Mouse (Mus musculus): ENCODE measurements around the gene Adat1. TPM values are rescaled to one million over a fixed set of nuclear protein-coding genes. Genes with fewer than 3 reads are reported as not detected.

Adat1 gene
- total and polyA plus RNA-seq, 2 experiments from 2014 or later = 3.8 to 4.7 TPM

DNA sequence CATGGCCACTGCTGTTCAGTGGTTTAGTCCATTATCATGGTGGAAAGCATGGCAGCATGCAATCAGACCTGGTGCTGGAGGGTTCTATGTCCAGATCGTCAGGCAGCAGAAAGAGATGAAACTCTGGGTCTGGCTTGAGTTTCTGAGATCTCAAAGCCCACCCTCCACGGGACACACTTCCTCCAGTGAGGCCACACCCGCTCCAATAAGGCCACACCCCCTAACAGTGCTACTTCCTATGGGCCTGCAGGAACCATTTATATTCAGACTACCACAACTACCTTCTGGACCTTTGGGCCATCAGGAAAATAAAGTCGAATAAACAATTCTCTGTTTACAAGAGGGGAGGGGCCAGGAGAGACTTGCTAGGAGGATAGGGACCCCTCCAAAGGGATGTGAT lies 71.1 kb downstream of the Adat1 start:
- no peaks in the 10 kb centered on the region for H3K9me3 ChIP-seq (ENCODE audit: low read length)
- H3K9ac ChIP-seq (replicated peaks; ENCODE audit: low read length) = no peak overlapping the region
- ATAC-seq = no peak
- no peak overlapping the region for H3K27ac ChIP-seq
- no peak for TF ChIP-seq CTCF (IDR thresholded peaks at IDR 0.05; ENCODE audit: low read depth)
- H3K4me3 ChIP-seq (ENCODE audit: low read length) = no peak overlapping the region
- H3K4me1 ChIP-seq (ENCODE audit: insufficient read depth, low read length) = no peaks in the 10 kb centered on the region
- peaks cover 13% of the 10 kb centered on the region; the same call in 1 of the 2 replicates for H3K36me3 ChIP-seq (ENCODE audit: insufficient read depth, low read length)
- DNase-seq (ENCODE audit: low spot score) = no peak
- 92% methylated on average over 4 of the region's 4 CpGs for WGBS
- H3K4me2 ChIP-seq (ENCODE audit: low read depth, low read length) = no peak overlapping the region
- no peaks in the 10 kb centered on the region for H3K27me3 ChIP-seq (ENCODE audit: insufficient read depth, low read length)

DNA sequence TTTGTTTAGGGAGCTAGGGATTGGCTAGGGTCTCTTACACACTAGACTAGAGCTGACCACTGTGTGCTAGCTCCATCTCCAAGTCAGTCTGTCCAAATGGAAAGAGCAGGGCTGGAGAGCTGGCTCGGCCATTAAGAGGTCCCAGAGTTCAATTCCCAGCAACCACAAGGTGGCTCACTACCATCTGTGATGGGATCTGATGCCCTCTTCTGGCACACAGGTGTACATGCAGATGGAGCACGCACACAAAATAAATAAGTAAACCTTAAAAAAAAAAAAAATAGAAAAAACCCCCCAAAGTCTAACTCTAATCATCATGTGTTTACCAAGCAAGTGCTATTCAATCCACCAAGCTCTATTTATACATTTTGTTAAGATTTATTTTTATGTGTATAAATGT lies 72.4 kb downstream of the Adat1 start:
- Histone ChIP-seq H3K27me3 (ENCODE audit: insufficient read depth, low read length) (no peaks in the 10 kb centered on the region), H3K4me3 (ENCODE audit: low read length) (no peak overlapping the region), H3K4me1 (ENCODE audit: insufficient read depth, low read length) (no peaks in the 10 kb centered on the region), H3K9me3 (ENCODE audit: low read length) (no peaks in the 10 kb centered on the region), H3K36me3 (ENCODE audit: insufficient read depth, low read length) (peaks cover 13% of the 10 kb centered on the region; the same call in 1 of the 2 replicates), H3K9ac (replicated peaks; ENCODE audit: low read length) (no peak overlapping the region), H3K4me2 (ENCODE audit: low read depth, low read length) (no peak overlapping the region), H3K27ac (no peak overlapping the region)
- peak; percentile 30 for TF ChIP-seq CTCF (IDR thresholded peaks at IDR 0.05; ENCODE audit: low read depth)
- 98% methylated on average over 2 of the region's 2 CpGs for WGBS
- DNase-seq (ENCODE audit: low spot score) = no peak
- no peak for ATAC-seq

Other genes with a start within 250 kb of the Adat1 start
- 93.6 and 100 TPM in 2 replicates for gene Bcar1, start 248.5 kb downstream of the Adat1 start, total RNA-seq (2014; rRNA removed)
- gene Bcar1, start 248.5 kb downstream of the Adat1 start, polyA plus RNA-seq (2015; fragmentation: Nextera tagmentation; extraction: Ambion mirVana) = 42.6 and 48.8 TPM in 2 replicates
- 24.9 and 26.5 TPM in 2 replicates for gene Cfdp1, start 138.0 kb downstream of the Adat1 start, total RNA-seq (2014; rRNA removed)
- gene Cfdp1, start 138.0 kb downstream of the Adat1 start, polyA plus RNA-seq (2015; fragmentation: Nextera tagmentation; extraction: Ambion mirVana) = 170 and 180 TPM in 2 replicates
- gene Tmem170, start 115.6 kb downstream of the Adat1 start, total RNA-seq (2014; rRNA removed) = 3.2 and 3.5 TPM in 2 replicates
- gene Tmem170, start 115.6 kb downstream of the Adat1 start, polyA plus RNA-seq (2015; fragmentation: Nextera tagmentation; extraction: Ambion mirVana) = 2.3 and 3.0 TPM in 2 replicates
- gene Chst5, start 81.9 kb downstream of the Adat1 start, total RNA-seq (2014; rRNA removed) = 2.4 and 4.2 TPM in 2 replicates
- gene Chst5, start 81.9 kb downstream of the Adat1 start, polyA plus RNA-seq (2015; fragmentation: Nextera tagmentation; extraction: Ambion mirVana) = 3.2 and 3.8 TPM in 2 replicates
- 15.5 and 16.7 TPM in 2 replicates for gene Tmem231, start 58.4 kb downstream of the Adat1 start, total RNA-seq (2014; rRNA removed)
- gene Tmem231, start 58.4 kb downstream of the Adat1 start, polyA plus RNA-seq (2015; fragmentation: Nextera tagmentation; extraction: Ambion mirVana) = 14.4 and 14.6 TPM in 2 replicates
- 86.2 and 99.4 TPM in 2 replicates for gene Gabarapl2, start 51.6 kb downstream of the Adat1 start, total RNA-seq (2014; rRNA removed)
- gene Gabarapl2, start 51.6 kb downstream of the Adat1 start, polyA plus RNA-seq (2015; fragmentation: Nextera tagmentation; extraction: Ambion mirVana) = 461 and 465 TPM in 2 replicates
- 106 and 107 TPM in 2 replicates for gene Kars, start 19.0 kb upstream of the Adat1 start, total RNA-seq (2014; rRNA removed)
- gene Kars, start 19.0 kb upstream of the Adat1 start, polyA plus RNA-seq (2015; fragmentation: Nextera tagmentation; extraction: Ambion mirVana) = 158 and 162 TPM in 2 replicates
- gene Terf2ip, start 19.1 kb upstream of the Adat1 start, total RNA-seq (2014; rRNA removed) = 48.8 and 51.1 TPM in 2 replicates
- 56.0 and 60.8 TPM in 2 replicates for gene Terf2ip, start 19.1 kb upstream of the Adat1 start, polyA plus RNA-seq (2015; fragmentation: Nextera tagmentation; extraction: Ambion mirVana)
- gene Gm6793, start 22.7 kb upstream of the Adat1 start, total RNA-seq (2014; rRNA removed) = not detected in 2 replicates
- gene Gm6793, start 22.7 kb upstream of the Adat1 start, polyA plus RNA-seq (2015; fragmentation: Nextera tagmentation; extraction: Ambion mirVana) = 0.70 and 0.91 TPM in 2 replicates